Mouse (Mus musculus): ENCODE data around the gene Olfr497. TPM values are rescaled to one million over a fixed set of nuclear protein-coding genes. Genes with fewer than 3 reads are reported as not detected.

Gene Olfr497
- not detected in 2 replicates for polyA plus RNA-seq (2012; rRNA removed)

DNA sequence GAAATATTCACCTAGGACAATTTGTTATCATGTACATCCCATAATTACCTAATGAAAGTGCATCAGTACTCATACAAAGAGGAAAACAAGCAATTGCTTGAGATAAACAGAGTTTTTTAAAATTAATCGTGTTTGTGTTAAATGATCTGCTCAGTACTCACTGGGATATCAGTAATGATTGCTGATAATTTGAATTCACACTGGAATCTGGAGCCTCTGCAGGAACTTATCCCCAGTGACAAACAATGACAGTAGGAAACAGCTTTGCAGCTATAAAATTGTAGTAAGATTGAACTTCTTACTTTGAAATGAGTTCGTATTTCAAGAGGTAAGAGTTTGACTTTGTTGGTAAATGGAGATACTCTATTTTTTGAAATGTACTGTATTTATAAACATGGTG, at the start of gene Olfr497:
Olfr497 (plus strand) TSS at position 301 of the 400 bp plus-strand sequence.
- no peak within 1 kb of the TSS for H3K4me3 ChIP-seq (replicated peaks; ENCODE audit: extremely low read depth, low read depth, low read length)
- WGBS, result 67% methylated on average over 2 of the region's 2 CpGs
- no peaks in the 10 kb centered on the region for H3K4me1 ChIP-seq (ENCODE audit: control insufficient read depth, insufficient read depth, low read length)
- DNase-seq, result no peak
- TF ChIP-seq POLR2A (IDR thresholded peaks at IDR 0.05; ENCODE audit: borderline replicate concordance, extremely low read depth, low read depth, low read length) (no peak), CTCF (IDR thresholded peaks at IDR 0.05; ENCODE audit: insufficient read depth, low read length) (no peak)

DNA sequence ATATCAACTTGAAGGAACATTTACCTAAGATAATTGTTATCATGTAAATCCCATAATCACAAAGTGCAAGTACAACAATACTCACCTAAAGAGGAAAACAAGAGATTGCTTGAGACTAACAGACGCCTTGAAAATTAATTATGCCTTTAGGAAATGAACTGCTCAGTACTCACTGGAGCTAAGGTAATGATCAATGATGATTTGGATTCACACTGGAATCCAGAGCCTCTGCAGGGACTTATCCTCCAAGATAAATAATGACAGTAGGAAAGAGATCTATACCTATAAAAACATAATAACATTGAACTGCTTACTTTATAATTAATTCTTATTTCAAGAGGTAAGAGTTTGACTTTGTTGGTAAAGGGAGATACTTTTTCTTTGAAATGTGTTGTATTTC, 27.4 kb upstream of the Olfr497 start, which contains the start of gene Olfr495:
Olfr495 (plus strand) TSS at position 301 of the 400 bp plus-strand sequence.
- no peak within 1 kb of the TSS for H3K4me3 ChIP-seq (replicated peaks; ENCODE audit: extremely low read depth, low read depth, low read length)
- TF ChIP-seq POLR2A (IDR thresholded peaks at IDR 0.05; ENCODE audit: borderline replicate concordance, extremely low read depth, low read depth, low read length), result no peak
- TF ChIP-seq CTCF (IDR thresholded peaks at IDR 0.05; ENCODE audit: insufficient read depth, low read length), result no peak
- no peaks in the 10 kb centered on the region for H3K4me1 ChIP-seq (ENCODE audit: control insufficient read depth, insufficient read depth, low read length)
- DNase-seq, result no peak
- 53% methylated on average over 1 of the region's 1 CpGs for WGBS

DNA sequence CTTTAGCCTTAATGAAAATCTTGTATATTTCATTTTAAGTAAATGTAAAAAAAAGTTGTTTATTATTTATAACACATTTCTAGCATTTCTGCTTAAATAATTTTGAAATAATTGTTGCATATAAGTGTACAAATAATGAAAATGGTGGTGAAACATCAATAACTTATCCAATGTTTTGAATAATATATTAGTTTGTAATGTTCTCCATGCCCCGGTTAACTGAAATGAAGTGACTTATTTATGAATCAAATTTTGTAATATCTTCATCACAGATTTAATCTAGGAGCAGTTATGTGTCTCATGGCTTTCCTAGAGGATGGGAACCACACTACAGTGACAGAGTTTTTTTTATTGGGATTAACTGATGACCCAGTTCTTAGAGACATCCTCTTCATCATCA, 44.8 kb downstream of the Olfr497 start, which contains the start of gene Olfr498:
Olfr498 (plus strand) TSS at position 301 of the 400 bp plus-strand sequence.
- Histone ChIP-seq H3K4me3 (replicated peaks; ENCODE audit: extremely low read depth, low read depth, low read length) (no peak within 1 kb of the TSS), H3K4me1 (ENCODE audit: control insufficient read depth, insufficient read depth, low read length) (no peaks in the 10 kb centered on the region)
- 79% methylated on average over 1 of the region's 1 CpGs for WGBS
- TF ChIP-seq CTCF (IDR thresholded peaks at IDR 0.05; ENCODE audit: insufficient read depth, low read length) (no peak), POLR2A (IDR thresholded peaks at IDR 0.05; ENCODE audit: borderline replicate concordance, extremely low read depth, low read depth, low read length) (no peak)
- no peak for DNase-seq

Other genes with a start within 250 kb of the Olfr497 start
- gene Olfr486, start 247.7 kb upstream of the Olfr497 start, polyA plus RNA-seq (2012; rRNA removed), result not detected in 2 replicates
- gene Olfr487, start 205.8 kb upstream of the Olfr497 start, polyA plus RNA-seq (2012; rRNA removed), result not detected in 2 replicates
- gene Olfr488, start 162.1 kb upstream of the Olfr497 start, polyA plus RNA-seq (2012; rRNA removed), result not detected in 2 replicates
- gene Olfr490, start 131.5 kb upstream of the Olfr497 start, polyA plus RNA-seq (2012; rRNA removed), result not detected in 2 replicates
- not detected in 2 replicates for gene Olfr491, start 107.0 kb upstream of the Olfr497 start, polyA plus RNA-seq (2012; rRNA removed)
- gene Olfr492, start 96.7 kb upstream of the Olfr497 start, polyA plus RNA-seq (2012; rRNA removed), result not detected in 2 replicates
- gene Olfr493, start 73.4 kb upstream of the Olfr497 start, polyA plus RNA-seq (2012; rRNA removed), result not detected in 2 replicates
- not detected in 2 replicates for gene Olfr494, start 55.1 kb upstream of the Olfr497 start, polyA plus RNA-seq (2012; rRNA removed)
- not detected in 2 replicates for gene Olfr495, start 27.3 kb upstream of the Olfr497 start, polyA plus RNA-seq (2012; rRNA removed)
- gene Olfr498, start 44.9 kb downstream of the Olfr497 start, polyA plus RNA-seq (2012; rRNA removed), result not detected in 2 replicates
- not detected in 2 replicates for gene Olfr502, start 104.6 kb downstream of the Olfr497 start, polyA plus RNA-seq (2012; rRNA removed)
- not detected in 2 replicates for gene Olfr503, start 124.1 kb downstream of the Olfr497 start, polyA plus RNA-seq (2012; rRNA removed)
- not detected in 2 replicates for gene Olfr504, start 145.4 kb downstream of the Olfr497 start, polyA plus RNA-seq (2012; rRNA removed)
- gene Olfr506, start 190.4 kb downstream of the Olfr497 start, polyA plus RNA-seq (2012; rRNA removed), result not detected in 2 replicates
- not detected in 2 replicates for gene Olfr507, start 201.4 kb downstream of the Olfr497 start, polyA plus RNA-seq (2012; rRNA removed)
- gene Olfr508, start 209.6 kb downstream of the Olfr497 start, polyA plus RNA-seq (2012; rRNA removed), result not detected in 2 replicates
- not detected in 2 replicates for gene Olfr509, start 231.5 kb downstream of the Olfr497 start, polyA plus RNA-seq (2012; rRNA removed)
- gene Olfr510, start 246.0 kb downstream of the Olfr497 start, polyA plus RNA-seq (2012; rRNA removed), result not detected in 2 replicates